In the genomic region with DNA sequence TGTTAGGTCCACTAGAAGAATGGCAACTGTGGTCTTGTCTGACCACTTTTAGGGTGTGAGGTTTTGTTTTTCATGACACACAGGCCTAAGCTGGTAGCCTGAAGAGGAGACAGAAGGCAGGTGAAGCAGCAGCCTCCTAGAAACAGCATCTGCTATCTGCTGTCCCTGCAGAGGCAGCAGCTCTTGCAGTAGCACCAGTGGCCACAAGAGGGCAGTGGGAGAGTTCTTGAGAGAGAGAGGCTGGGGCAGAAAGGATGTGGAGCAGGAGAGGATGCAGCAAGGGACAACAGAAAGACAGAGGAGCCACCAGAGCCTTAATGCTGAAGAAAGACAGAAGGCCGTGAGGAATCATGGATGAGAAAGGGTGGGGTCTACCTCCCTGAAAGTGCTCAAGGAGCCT, we compare ENCODE assay signal across 9 mouse cellular contexts.
A peak's percentile ranks its signal among the peaks of the same experiment; 100 is the strongest.
DNase-seq lines count a peak whose midpoint lies in the region; ATAC-seq and TF ChIP-seq lines count a peak whose summit lies in the region.
"Had no signal": no experiment of that assay in that cellular context is flagged by ENCODE, and none has a peak within 500 bp of the region (broad histone marks: within the 10 kb centered on the region; RNA-seq: fewer than 3 reads in every experiment).

No protein-coding gene starts in this region.

- peak; percentile 19 for DNase-seq in c-Kit-positive CD71-negative TER-119-negative erythroid progenitor cells, embryonic 14.5 days (ENCODE audit: low read depth)
- peak; percentile 71 for DNase-seq in forebrain, postnatal 0 days
- DNase-seq in kidney, adult 2 months, result peak; percentile 54
- peak; percentile 72 for DNase-seq in limb, embryonic 10.5 days (ENCODE audit: low spot score)
- DNase-seq in thymus, postnatal 0 days (ENCODE audit: low spot score), result peak; percentile 23

- TF ChIP-seq POLR2A in kidney, adult 2 months (IDR thresholded peaks at IDR 0.05; ENCODE audit: low read depth, low read length), result no peak
- no peak for TF ChIP-seq POLR2A in olfactory bulb, adult 2 months (IDR thresholded peaks at IDR 0.05; ENCODE audit: insufficient read depth, low read depth, low read length)

- no peaks in the 10 kb centered on the region for H3K36me3 ChIP-seq in intestine, postnatal 0 days (ENCODE audit: control insufficient read depth, insufficient read depth)
- H3K36me3 ChIP-seq in intestine, embryonic 15.5 days, result no peaks in the 10 kb centered on the region
- H3K36me3 ChIP-seq in forebrain, postnatal 0 days (ENCODE audit: insufficient read depth), result no peaks in the 10 kb centered on the region
- no peaks in the 10 kb centered on the region for H3K36me3 ChIP-seq in kidney, adult 2 months (ENCODE audit: control insufficient read depth, insufficient read depth, low read length)
- H3K36me3 ChIP-seq in limb, embryonic 10.5 days, result no peaks in the 10 kb centered on the region

- ATAC-seq in intestine, postnatal 0 days, result no peak
- ATAC-seq in intestine, embryonic 15.5 days, result no peak
- 0 out of 2 replicates have a peak, but pooled peaks have one; percentile 47 for ATAC-seq in forebrain, postnatal 0 days

- TF ChIP-seq CTCF in intestine, postnatal 0 days (IDR thresholded peaks at IDR 0.05; ENCODE audit: low read depth), result peak; percentile 82
- peak; percentile 78 for TF ChIP-seq CTCF in forebrain, postnatal 0 days (IDR thresholded peaks at IDR 0.05; ENCODE audit: low read depth)
- TF ChIP-seq CTCF in kidney, adult 2 months (conservative IDR thresholded peaks at IDR 0.05; ENCODE audit: insufficient read depth, insufficient read length, low read depth, low read length), result peak; percentile 73
- peak; percentile 68; the same call in 1 of the 2 replicates for TF ChIP-seq CTCF in olfactory bulb, adult 2 months (IDR thresholded peaks at IDR 0.05; ENCODE audit: insufficient read depth, low read depth, low read length)

- H3K4me3 ChIP-seq in intestine, postnatal 0 days (ENCODE audit: low read depth, low read length), result no peak overlapping the region
- no peak overlapping the region for H3K4me3 ChIP-seq in intestine, embryonic 15.5 days (replicated peaks)
- H3K4me3 ChIP-seq in forebrain, postnatal 0 days (ENCODE audit: low read depth, low read length), result no peak overlapping the region
- H3K4me3 ChIP-seq in kidney, adult 2 months (ENCODE audit: insufficient read depth, low read depth, low read length), result no peak overlapping the region
- no peak overlapping the region for H3K4me3 ChIP-seq in limb, embryonic 10.5 days
- H3K4me3 ChIP-seq in olfactory bulb, adult 2 months (ENCODE audit: insufficient read depth, low read depth, low read length), result no peak overlapping the region
- H3K4me3 ChIP-seq: myocyte had no signal

- H3K9ac ChIP-seq in intestine, postnatal 0 days (ENCODE audit: low read depth, low read length), result no peak overlapping the region
- no peak overlapping the region for H3K9ac ChIP-seq in intestine, embryonic 15.5 days
- no peak overlapping the region for H3K9ac ChIP-seq in forebrain, postnatal 0 days

- 48% methylated on average over 1 of the region's 1 CpGs for WGBS in intestine, postnatal 0 days
- WGBS in intestine, embryonic 15.5 days, result 43% methylated on average over 1 of the region's 1 CpGs
- 50% methylated on average over 1 of the region's 1 CpGs for WGBS in forebrain, postnatal 0 days
- 8% methylated on average over 1 of the region's 1 CpGs for WGBS in kidney, adult 2 months
- WGBS in limb, embryonic 10.5 days, result 53% methylated on average over 1 of the region's 1 CpGs
- 35% methylated on average over 1 of the region's 1 CpGs for WGBS in olfactory bulb, adult 2 months

- H3K27ac ChIP-seq in intestine, postnatal 0 days (ENCODE audit: low read depth, low read length), result no peak overlapping the region
- H3K27ac ChIP-seq in intestine, embryonic 15.5 days, result no peak overlapping the region
- no peak overlapping the region for H3K27ac ChIP-seq in forebrain, postnatal 0 days (ENCODE audit: low read depth, low read length)
- H3K27ac ChIP-seq in kidney, adult 2 months (ENCODE audit: insufficient read depth, low read depth, low read length), result no peak overlapping the region
- no peak overlapping the region for H3K27ac ChIP-seq in limb, embryonic 10.5 days
- H3K27ac ChIP-seq in olfactory bulb, adult 2 months (ENCODE audit: insufficient read depth, low read depth, low read length), result no peak overlapping the region

- H3K9me3 ChIP-seq in intestine, postnatal 0 days (ENCODE audit: control insufficient read depth), result no peaks in the 10 kb centered on the region
- no peaks in the 10 kb centered on the region for H3K9me3 ChIP-seq in intestine, embryonic 15.5 days
- H3K9me3 ChIP-seq in forebrain, postnatal 0 days (ENCODE audit: low read length), result no peaks in the 10 kb centered on the region
- no peaks in the 10 kb centered on the region for H3K9me3 ChIP-seq in limb, embryonic 10.5 days (replicated peaks)

- no peaks in the 10 kb centered on the region for H3K4me1 ChIP-seq in intestine, postnatal 0 days (replicated peaks; ENCODE audit: control insufficient read depth, insufficient read depth, low read length)
- H3K4me1 ChIP-seq in intestine, embryonic 15.5 days (replicated peaks), result no peaks in the 10 kb centered on the region
- no peaks in the 10 kb centered on the region for H3K4me1 ChIP-seq in forebrain, postnatal 0 days (ENCODE audit: insufficient read depth)
- no peaks in the 10 kb centered on the region for H3K4me1 ChIP-seq in kidney, adult 2 months (ENCODE audit: control insufficient read depth, insufficient read depth, low read length)
- no peaks in the 10 kb centered on the region for H3K4me1 ChIP-seq in limb, embryonic 10.5 days
- H3K4me1 ChIP-seq in olfactory bulb, adult 2 months (ENCODE audit: control insufficient read depth, insufficient read depth, low read length), result no peaks in the 10 kb centered on the region

- H3K4me2 ChIP-seq in intestine, postnatal 0 days (replicated peaks; ENCODE audit: low read depth), result no peak overlapping the region
- no peak overlapping the region for H3K4me2 ChIP-seq in intestine, embryonic 15.5 days (replicated peaks)
- H3K4me2 ChIP-seq in forebrain, postnatal 0 days (ENCODE audit: low read depth), result no peak overlapping the region

- no peaks in the 10 kb centered on the region; the same call in 1 of the 2 replicates for H3K27me3 ChIP-seq in intestine, postnatal 0 days (replicated peaks; ENCODE audit: control insufficient read depth, insufficient read depth, low read length)
- H3K27me3 ChIP-seq in intestine, embryonic 15.5 days (replicated peaks), result no peaks in the 10 kb centered on the region
- no peaks in the 10 kb centered on the region for H3K27me3 ChIP-seq in forebrain, postnatal 0 days (ENCODE audit: insufficient read depth, low read length)
- H3K27me3 ChIP-seq in kidney, adult 2 months (replicated peaks; ENCODE audit: control insufficient read depth, insufficient read depth, low read length), result no peaks in the 10 kb centered on the region
- H3K27me3 ChIP-seq in limb, embryonic 10.5 days (ENCODE audit: low read depth, poor library complexity, severe bottlenecking), result peaks cover 29% of the 10 kb centered on the region

Comparison
In these comparisons a context has a peak if more than half of its experiments do, and no peak if none do; other contexts are left out.
1. DNase-seq: peak in every context shown above with its lines; median percentile 72 in limb, embryonic 10.5 days; 71 in forebrain, postnatal 0 days; 54 in kidney, adult 2 months; 23 in thymus, postnatal 0 days; 19 in c-Kit-positive CD71-negative TER-119-negative erythroid progenitor cells, embryonic 14.5 days.